Mouse (Mus musculus) gastrocnemius, postnatal 36 days (tissue): ENCODE results near the gene Wfikkn1. TPM values are rescaled to one million over a fixed set of nuclear protein-coding genes. Genes with fewer than 3 reads are reported as not detected.

Experiments used
- DNase-seq, 2 experiments: peaks; one replicate each; pipeline ENCODE4 v3.0.0; 2022
- intact Hi-C: fragments of 180-260 bp; cut with DNase I; formaldehyde crosslinking; loops from one replicate; pipeline ENCODE4 v1.15.1; 2025
- total RNA-seq, 2 experiments: library from RNA; stranded (reverse); gene quantifications; 2 replicates each; pipeline ENCODE4 v1.2.3; 2021

Gene Wfikkn1
- total RNA-seq, 2 experiments from 2014 or later: 0.59 to 0.69 TPM

GRCm38 (mm10) chr17:25887467-25887866 is 6.8 kb upstream of the Wfikkn1 start:
- intact Hi-C loops: no loop called here
- DNase-seq: no peak

- intact Hi-C loops: no loop called here
- DNase-seq: no peak
Measured at GRCm38 (mm10) chr17:25886806-25887205, 6.1 kb upstream of the Wfikkn1 start.

- no peak for DNase-seq
- intact Hi-C loops: no loop called here
Measured at GRCm38 (mm10) chr17:25885636-25886035, 5.0 kb upstream of the Wfikkn1 start.

GRCm38 (mm10) chr17:25883824-25884223 is 3.2 kb upstream of the Wfikkn1 start:
- no peak for DNase-seq
- intact Hi-C loops: no loop called here

- intact Hi-C loops: no loop called here
- no peak for DNase-seq
Measured at GRCm38 (mm10) chr17:25883268-25883667, 2.6 kb upstream of the Wfikkn1 start.

- intact Hi-C loops: no loop called here
- DNase-seq: no peak
Measured at GRCm38 (mm10) chr17:25882306-25882705, 1.6 kb upstream of the Wfikkn1 start.

- intact Hi-C loops: no loop called here
- DNase-seq: no peak
Measured at GRCm38 (mm10) chr17:25881691-25882090, 1.0 kb upstream of the Wfikkn1 start.

GRCm38 (mm10) chr17:25880913-25881641 is 419 bp upstream of the Wfikkn1 start:
- DNase-seq: no peak
- intact Hi-C loops: no loop called here

- intact Hi-C loops: no loop called here
- no peak for DNase-seq
Measured at GRCm38 (mm10) chr17:25879750-25880149, 908 bp downstream of the Wfikkn1 start.

GRCm38 (mm10) chr17:25879261-25879660 is 1.4 kb downstream of the Wfikkn1 start:
- intact Hi-C loops: no loop called here

GRCm38 (mm10) chr17:25878611-25879180 is 2.0 kb downstream of the Wfikkn1 start:
- intact Hi-C loops: no loop called here
- no peak for DNase-seq

More at GRCm38 (mm10) chr17:25879261-25879660, 1.4 kb downstream of the Wfikkn1 start:
- no peak for DNase-seq

GRCm38 (mm10) chr17:25877741-25878610 is 2.7 kb downstream of the Wfikkn1 start:
- intact Hi-C loops: no loop called here

GRCm38 (mm10) chr17:25877025-25877424 is 3.6 kb downstream of the Wfikkn1 start:
- DNase-seq: no peak
- intact Hi-C loops: no loop called here

More at GRCm38 (mm10) chr17:25877741-25878610, 2.7 kb downstream of the Wfikkn1 start:
- DNase-seq: no peak

GRCm38 (mm10) chr17:25876347-25876915 is 4.2 kb downstream of the Wfikkn1 start:
- intact Hi-C loops: no loop called here

GRCm38 (mm10) chr17:25875171-25876136 is 5.2 kb downstream of the Wfikkn1 start:
- intact Hi-C loops: loop anchor here (2.0 kb wide), 1 partner anchor 43 kb away; the partner anchor contains the start of gene Stub1
- DNase-seq: peak; percentile 81 to 84

More at GRCm38 (mm10) chr17:25876347-25876915, 4.2 kb downstream of the Wfikkn1 start:
- no peak for DNase-seq

GRCm38 (mm10) chr17:25874721-25875170 is 5.9 kb downstream of the Wfikkn1 start, which contains the start of gene Mettl26:
TSS of gene Mettl26 (plus strand) at chr17:25875074.
- intact Hi-C loops: loop anchor here (2.0 kb wide), 1 partner anchor 42 kb away; the partner anchor contains the start of gene Stub1
- peak; percentile 89 to 96 for DNase-seq

- no peak for DNase-seq
- intact Hi-C loops: loop anchor here (2.0 kb wide), 1 partner anchor 41 kb away; the partner anchor contains the start of gene Stub1
Measured at GRCm38 (mm10) chr17:25874148-25874720, 6.4 kb downstream of the Wfikkn1 start.

- DNase-seq: no peak
- intact Hi-C loops: loop anchor here (2.0 kb wide), 1 partner anchor 41 kb away; the partner anchor contains the start of gene Stub1
Measured at GRCm38 (mm10) chr17:25873405-25874147, 7.1 kb downstream of the Wfikkn1 start.
